Mouse (Mus musculus): ENCODE data around the gene Abcg4. TPM values are rescaled to one million over a fixed set of nuclear protein-coding genes. Genes with fewer than 3 reads are reported as not detected.
"Not testable (repeated sequence)": the region's sequence is repeated elsewhere in the genome, so short reads cannot be mapped to it uniquely, and the experiment has no call there.

Gene Abcg4
- total RNA-seq (2015) (1.3 and 3.9 TPM in 2 replicates), total RNA-seq (2017) (1.1 and 1.7 TPM in 2 replicates)

GRCm38 (mm10) chr9:44288076-44288958, at the start of gene Abcg4:
TSS of gene Abcg4 (minus strand) at chr9:44288615.
- ATAC-seq (ENCODE audit: poor library complexity, severe bottlenecking): peak; percentile 41

- ATAC-seq (ENCODE audit: poor library complexity, severe bottlenecking): no peak
Observed at GRCm38 (mm10) chr9:44337436-44338169, 49.2 kb upstream of the Abcg4 start.

GRCm38 (mm10) chr9:44336964-44337363, 48.5 kb upstream of the Abcg4 start:
- no peak for ATAC-seq (ENCODE audit: poor library complexity, severe bottlenecking)

- ATAC-seq (ENCODE audit: poor library complexity, severe bottlenecking): not testable (repeated sequence)
Observed at GRCm38 (mm10) chr9:44336513-44336912, 48.1 kb upstream of the Abcg4 start.

- no peak for ATAC-seq (ENCODE audit: poor library complexity, severe bottlenecking)
Observed at GRCm38 (mm10) chr9:44336093-44336406, 47.6 kb upstream of the Abcg4 start.

GRCm38 (mm10) chr9:44335331-44336092, 47.1 kb upstream of the Abcg4 start:
- ATAC-seq (ENCODE audit: poor library complexity, severe bottlenecking): peak; percentile 15

GRCm38 (mm10) chr9:44334396-44335330, 46.2 kb upstream of the Abcg4 start, which contains the start of gene H2afx:
TSS of gene H2afx (plus strand) at chr9:44334694.
- peak; percentile 92 for ATAC-seq (ENCODE audit: poor library complexity, severe bottlenecking)

- ATAC-seq (ENCODE audit: poor library complexity, severe bottlenecking): no peak
Observed at GRCm38 (mm10) chr9:44332918-44333638, 44.7 kb upstream of the Abcg4 start.

GRCm38 (mm10) chr9:44330736-44331135, 42.3 kb upstream of the Abcg4 start:
- no peak for ATAC-seq (ENCODE audit: poor library complexity, severe bottlenecking)

- ATAC-seq (ENCODE audit: poor library complexity, severe bottlenecking): no peak
Observed at GRCm38 (mm10) chr9:44327926-44328325, 39.5 kb upstream of the Abcg4 start.

- no peak for ATAC-seq (ENCODE audit: poor library complexity, severe bottlenecking)
Observed at GRCm38 (mm10) chr9:44327064-44327711, 38.8 kb upstream of the Abcg4 start.

- peak; percentile 85 for ATAC-seq (ENCODE audit: poor library complexity, severe bottlenecking)
Observed at GRCm38 (mm10) chr9:44326371-44327063, 38.1 kb upstream of the Abcg4 start.

GRCm38 (mm10) chr9:44325768-44326370, 37.5 kb upstream of the Abcg4 start, which contains the start of gene Dpagt1:
TSS of gene Dpagt1 (plus strand) at chr9:44326019.
- no peak for ATAC-seq (ENCODE audit: poor library complexity, severe bottlenecking)

- not testable (repeated sequence) for ATAC-seq (ENCODE audit: poor library complexity, severe bottlenecking)
Observed at GRCm38 (mm10) chr9:44325032-44325767, 36.8 kb upstream of the Abcg4 start.

GRCm38 (mm10) chr9:44324147-44324546, 35.7 kb upstream of the Abcg4 start:
- no peak for ATAC-seq (ENCODE audit: poor library complexity, severe bottlenecking)

- ATAC-seq (ENCODE audit: poor library complexity, severe bottlenecking): not testable (repeated sequence)
Observed at GRCm38 (mm10) chr9:44323656-44324055, 35.2 kb upstream of the Abcg4 start.

- no peak for ATAC-seq (ENCODE audit: poor library complexity, severe bottlenecking)
Observed at GRCm38 (mm10) chr9:44320799-44321133, 32.4 kb upstream of the Abcg4 start.
